ENCODE assay signal across 25 mouse cellular contexts in genomic region chr4:151823963-151824362, GRCm38 (mm10). TPM values are rescaled to one million over a fixed set of nuclear protein-coding genes. Genes with fewer than 3 reads are reported as not detected.
DNase-seq lines count a peak whose midpoint lies in the region; ATAC-seq and TF ChIP-seq lines count a peak whose summit lies in the region.
"Had no signal": no experiment of that assay in that cellular context is flagged by ENCODE, and none has a peak within 500 bp of the region (broad histone marks: within the 10 kb centered on the region; RNA-seq: fewer than 3 reads in every experiment).

No protein-coding gene starts in this region.

- peak; percentile 36 for DNase-seq in gastrocnemius, adult 2 months
- no peak for DNase-seq in gastrocnemius, postnatal 10 days
- peak; percentile 8 to 23 for DNase-seq in left cerebral cortex, adult 18-20 months (ENCODE audit: low spot score in 2 of 2)
- no peak for DNase-seq in left cerebral cortex, postnatal 4 days
- no peak for DNase-seq in testis, postnatal 14 days (ENCODE audit: low spot score)
- DNase-seq in liver, postnatal 0 days: no peak
- DNase-seq: B cell, adult 2 months; cerebellum, adult 11-12 months; cerebellum, postnatal 25 days; forebrain, postnatal 0 days; kidney, postnatal 25 days; layer of hippocampus, postnatal 36 days; right cerebral cortex, postnatal 25 days; thymus, adult 18-20 months; thymus, postnatal 36 days had no signal

- TF ChIP-seq CTCF in gastrocnemius, adult 2 months (IDR thresholded peaks at IDR 0.05): no peak
- TF ChIP-seq CTCF in testis, adult 2 months (IDR thresholded peaks at IDR 0.05; ENCODE audit: control insufficient read depth, insufficient read depth, insufficient replicate concordance, low read depth, low read length): no peak
- no peak for TF ChIP-seq CTCF in liver, postnatal 0 days (IDR thresholded peaks at IDR 0.05; ENCODE audit: low read depth)

- no peaks in the 10 kb centered on the region for H3K9me3 ChIP-seq in liver, postnatal 0 days (ENCODE audit: low read length)
- H3K9me3 ChIP-seq: embryonic facial prominence, embryonic 12.5 days; G1E; limb, embryonic 15.5 days had no signal

- H3K4me2 ChIP-seq in liver, postnatal 0 days (ENCODE audit: low read depth, low read length): no peak overlapping the region
- H3K4me2 ChIP-seq: embryonic facial prominence, embryonic 12.5 days; limb, embryonic 15.5 days; midbrain, embryonic 11.5 days had no signal

- no peak overlapping the region for H3K9ac ChIP-seq in liver, postnatal 0 days (replicated peaks)
- H3K9ac ChIP-seq: embryonic facial prominence, embryonic 12.5 days; forebrain, postnatal 0 days; limb, embryonic 15.5 days; liver, embryonic 14.5 days had no signal

- H3K4me3 ChIP-seq in gastrocnemius, adult 2 months: no peak overlapping the region
- no peak overlapping the region for H3K4me3 ChIP-seq in testis, adult 2 months (ENCODE audit: control insufficient read depth, low read depth, low read length)
- H3K4me3 ChIP-seq in liver, postnatal 0 days (ENCODE audit: low read depth, low read length): no peak overlapping the region
- H3K4me3 ChIP-seq: embryonic facial prominence, embryonic 12.5 days; layer of hippocampus, adult 2 months; limb, embryonic 15.5 days had no signal

- no peaks in the 10 kb centered on the region for H3K27me3 ChIP-seq in testis, adult 2 months (ENCODE audit: control insufficient read depth, insufficient read depth, low read length)
- no peaks in the 10 kb centered on the region for H3K27me3 ChIP-seq in liver, postnatal 0 days (ENCODE audit: insufficient read depth, low read length)
- H3K27me3 ChIP-seq: CH12.LX; embryonic facial prominence, embryonic 12.5 days; limb, embryonic 15.5 days; Patski had no signal

- H3K36me3 ChIP-seq in testis, adult 2 months (ENCODE audit: control insufficient read depth, insufficient read depth, low read length): no peaks in the 10 kb centered on the region
- no peaks in the 10 kb centered on the region; the same call in 1 of the 2 replicates for H3K36me3 ChIP-seq in liver, postnatal 0 days (replicated peaks; ENCODE audit: insufficient read depth, low read length)
- H3K36me3 ChIP-seq: embryonic facial prominence, embryonic 12.5 days; limb, embryonic 15.5 days had no signal

- no peak for TF ChIP-seq POLR2A in testis, adult 2 months (IDR thresholded peaks at IDR 0.05; ENCODE audit: control insufficient read depth, low read depth, low read length)

- ATAC-seq in liver, postnatal 0 days: no peak
- ATAC-seq: forebrain, postnatal 0 days; intestine, postnatal 0 days; Patski had no signal

- intact Hi-C loops in gastrocnemius, adult 2 months (cut with DNase I): no loop called here
- intact Hi-C loops in left cerebral cortex, postnatal 4 days (cut with DNase I): no loop called here

- H3K27ac ChIP-seq in gastrocnemius, adult 2 months: peak overlapping the region; percentile 46
- 0 out of 2 replicates have a peak overlapping the region, but pooled peaks have one; percentile 10 for H3K27ac ChIP-seq in testis, adult 2 months (ENCODE audit: control insufficient read depth, insufficient read depth, low read depth, low read length)
- no peak overlapping the region for H3K27ac ChIP-seq in liver, postnatal 0 days (ENCODE audit: low read depth)
- H3K27ac ChIP-seq: embryonic facial prominence, embryonic 12.5 days; layer of hippocampus, adult 2 months; limb, embryonic 15.5 days; liver, embryonic 14.5 days had no signal

- H3K4me1 ChIP-seq in testis, adult 2 months (ENCODE audit: control insufficient read depth, insufficient read depth, low read length): peaks cover 4% of the 10 kb centered on the region
- peaks cover 6% of the 10 kb centered on the region; the same call in 1 of the 2 replicates for H3K4me1 ChIP-seq in liver, postnatal 0 days (ENCODE audit: insufficient read depth)
- H3K4me1 ChIP-seq: embryonic facial prominence, embryonic 12.5 days had no signal

- TF ChIP-seq EP300 in liver, postnatal 0 days (IDR thresholded peaks at IDR 0.05; ENCODE audit: low read depth): no peak

- 76% methylated on average over 3 of the region's 3 CpGs for WGBS in liver, postnatal 0 days (ENCODE audit: insufficient replicate concordance)

RNA-seq across cellular contexts. Expression of gene Camta1, which starts 37.7 kb away (rescaled TPM):
- total RNA-seq in gastrocnemius, adult 2 months (2021): 100 to 1,000 TPM in 1 of 2 experiments, 10 to 100 TPM in 1; 95.9 to 126 TPM
- total RNA-seq in gastrocnemius, postnatal 10 days (2021): 10 to 100 TPM; 71.6 to 82.8 TPM
- 100 to 1,000 TPM; 247 to 265 TPM for total RNA-seq in left cerebral cortex, adult 18-20 months (2021)
- total RNA-seq in left cerebral cortex, postnatal 4 days (2021): 100 to 1,000 TPM; 198 to 204 TPM
- polyA plus RNA-seq in testis, adult 2 months (2012; rRNA removed): 13.5 and 15.4 TPM in 2 replicates
- polyA plus RNA-seq in liver, postnatal 0 days (2015; fragmentation: Nextera tagmentation; extraction: Ambion mirVana): 47.9 and 48.3 TPM in 2 replicates

Comparison
In these comparisons a context has a peak if more than half of its experiments do, and no peak if none do; other contexts are left out.
1. DNase-seq: peak in gastrocnemius, adult 2 months (single experiment) and left cerebral cortex, adult 18-20 months (2 of 2); none in gastrocnemius, postnatal 10 days (single experiment), left cerebral cortex, postnatal 4 days (single experiment), testis, postnatal 14 days (single experiment) and liver, postnatal 0 days (single experiment).